Mouse (Mus musculus) limb, embryonic 15.5 days (tissue): Measurements from ENCODE around the gene Rnf128. TPM values are rescaled to one million over a fixed set of nuclear protein-coding genes. Genes with fewer than 3 reads are reported as not detected.
A peak's percentile ranks its signal among the peaks of the same experiment; 100 is the strongest.
"Not testable (repeated sequence)": the region's sequence is repeated elsewhere in the genome, so short reads cannot be mapped to it uniquely, and the experiment has no call there.

Source experiments
- ATAC-seq: fragments of 200-750 bp; cut with Nextera tagmentation; 2 replicates; pipeline ENCODE4 v1.8.0; 2017; ENCODE audit warnings: low read depth, moderate TSS enrichment; ENCODE audit not compliant: insufficient number of reproducible peaks, low FRiP score, low TSS enrichment
- H3K27ac ChIP-seq: fragments of 300-500 bp; sonication (generic); 2 replicates; pipeline ENCODE4 v1.5.1; 2015; ENCODE audit warnings: moderate library complexity, mild to moderate bottlenecking, inconsistent platforms
- H3K27me3 ChIP-seq: fragments of 300-500 bp; sonication (generic); 2 replicates; pipeline ENCODE4 v1.6.1; 2015; ENCODE audit warnings: inconsistent platforms
- H3K36me3 ChIP-seq: fragments of 300-500 bp; sonication (generic); 2 replicates; pipeline ENCODE4 v1.6.1; 2015; ENCODE audit warnings: inconsistent platforms
- H3K4me1 ChIP-seq: fragments of 300-500 bp; sonication (generic); 2 replicates; pipeline ENCODE4 v1.6.1; 2015; ENCODE audit warnings: inconsistent platforms
- H3K4me2 ChIP-seq: fragments of 300-500 bp; sonication (generic); 2 replicates; pipeline ENCODE4 v1.6.1; 2015; ENCODE audit warnings: mild to moderate bottlenecking, inconsistent platforms
- H3K4me3 ChIP-seq: fragments of 300-500 bp; sonication (generic); 2 replicates; pipeline ENCODE4 v1.5.1; 2015; ENCODE audit warnings: mild to moderate bottlenecking, inconsistent platforms
- H3K9ac ChIP-seq: fragments of 300-500 bp; sonication (generic); 2 replicates; pipeline ENCODE4 v1.6.1; 2015; ENCODE audit warnings: inconsistent platforms
- H3K9me3 ChIP-seq: fragments of 300-500 bp; sonication (generic); 2 replicates; pipeline ENCODE4 v1.6.1; 2016; ENCODE audit warnings: inconsistent platforms
- WGBS: fragments of 180-500 bp; shearing (Covaris S2); methylation state at CpG from one replicate; pipeline ENCODE4 v1.1.7; 2015; 5-methylcytosine and 5-hydroxymethylcytosine counted together
- polyA plus RNA-seq: library from polyadenylated mRNA; unstranded; fragments of >200 nt; fragmentation: Nextera tagmentation; extraction: Ambion mirVana; gene quantifications from 2 replicates; pipeline ENCODE4 v1.2.1, GENCODE M21; 2015

The Rnf128 gene
- polyA plus RNA-seq, 1 experiment from 2014 or later, result 9.7 TPM

DNA sequence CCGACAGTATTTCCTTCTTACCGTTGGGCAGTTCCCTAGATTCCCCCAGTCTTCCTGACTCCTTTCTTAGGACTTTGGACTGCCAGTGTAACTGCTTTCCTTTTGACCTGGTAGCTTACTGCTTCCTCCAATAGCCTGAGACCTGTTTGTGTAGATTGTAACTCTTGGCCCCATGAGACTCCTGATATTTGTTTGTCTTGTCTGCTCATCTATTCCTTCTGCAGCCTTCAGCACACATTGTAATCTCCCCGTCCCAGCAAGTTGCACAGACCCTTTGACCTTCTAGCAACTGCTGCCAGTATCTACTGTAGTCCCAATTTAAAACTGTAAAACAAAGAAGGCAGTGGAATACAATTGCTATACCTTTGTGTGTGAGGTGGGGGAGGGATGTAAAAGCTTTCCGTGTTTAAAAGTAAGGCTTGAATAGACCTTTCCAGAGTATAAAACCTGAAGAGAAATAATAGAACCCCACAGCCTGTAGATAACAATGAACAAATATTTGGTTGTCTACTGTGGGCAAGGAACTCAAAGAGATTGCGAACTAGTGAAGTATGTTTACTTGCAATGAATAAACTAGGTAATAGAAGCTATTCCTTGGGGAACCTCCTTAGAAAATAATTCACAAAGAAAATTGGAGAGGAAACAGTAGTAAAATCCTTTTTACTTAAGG is 726 bp upstream of the Rnf128 start:
- Histone ChIP-seq H3K4me1 (no peaks in the 10 kb centered on the region), H3K4me3 (no peak overlapping the region), H3K27ac (no peak overlapping the region), H3K27me3 (no peaks in the 10 kb centered on the region), H3K36me3 (no peaks in the 10 kb centered on the region), H3K9me3 (no peaks in the 10 kb centered on the region), H3K9ac (no peak overlapping the region), H3K4me2 (no peak overlapping the region)
- no peak for ATAC-seq
- WGBS, result 69% methylated on average over 5 of the region's 5 CpGs

DNA sequence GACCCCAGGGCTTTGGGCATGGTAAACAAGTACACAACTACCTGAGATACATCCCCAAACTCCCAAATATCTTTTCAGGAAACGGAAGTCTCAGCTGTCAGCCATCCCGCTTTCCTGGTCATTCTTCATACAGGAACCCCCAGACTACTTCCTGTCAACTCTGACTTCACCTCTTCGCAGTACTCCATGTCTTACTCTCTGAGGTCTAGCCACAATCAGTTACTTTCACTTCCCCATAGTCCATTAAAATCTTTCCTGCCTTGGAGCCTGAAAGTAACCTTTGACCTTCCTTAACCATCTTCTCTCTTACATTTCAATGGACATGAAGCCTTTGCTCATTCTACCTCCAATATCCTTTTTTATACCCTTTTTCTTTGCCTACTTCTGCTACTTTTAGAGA is 6.9 kb downstream of the Rnf128 start:
- no peak overlapping the region for H3K27ac ChIP-seq
- no peaks in the 10 kb centered on the region for H3K36me3 ChIP-seq
- 91% methylated on average over 3 of the region's 3 CpGs for WGBS
- no peaks in the 10 kb centered on the region for H3K4me1 ChIP-seq
- no peak overlapping the region for H3K4me2 ChIP-seq
- no peaks in the 10 kb centered on the region for H3K9me3 ChIP-seq
- H3K27me3 ChIP-seq, result peaks cover 3% of the 10 kb centered on the region; the same call in 1 of the 2 replicates
- no peak overlapping the region for H3K4me3 ChIP-seq
- ATAC-seq, result no peak
- H3K9ac ChIP-seq, result no peak overlapping the region

DNA sequence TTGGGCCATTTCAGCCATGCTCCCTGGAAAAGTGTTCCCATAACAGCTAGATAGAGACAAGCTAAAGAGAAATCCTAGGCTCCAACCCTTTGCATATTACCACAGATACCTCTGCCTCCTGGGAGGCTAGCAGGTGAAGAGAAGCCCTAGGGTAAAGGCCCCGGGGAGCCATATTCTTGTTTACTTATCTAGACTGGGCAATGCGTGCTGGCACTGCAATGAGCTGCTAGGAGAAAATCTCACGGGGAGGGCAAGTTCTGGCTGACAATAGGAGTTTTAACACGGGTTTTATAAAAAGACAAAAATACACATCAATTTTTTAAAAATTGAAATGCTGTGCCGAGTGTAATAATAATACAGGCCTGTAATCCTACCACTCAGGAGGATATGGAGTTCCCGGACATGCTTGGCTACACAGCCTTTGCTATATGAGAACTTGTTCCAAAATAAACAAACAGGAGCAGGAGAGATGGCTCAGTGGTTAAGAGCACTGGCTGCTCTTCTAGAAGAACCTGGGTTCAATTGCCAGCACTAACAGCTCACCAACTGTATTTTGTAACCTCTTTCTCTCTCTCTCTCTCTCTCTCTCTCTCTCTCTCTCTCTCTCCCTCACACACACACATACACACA is 15.6 kb downstream of the Rnf128 start:
- H3K27ac ChIP-seq, result no peak overlapping the region
- WGBS, result 69% methylated on average over 6 of the region's 6 CpGs
- H3K9me3 ChIP-seq, result no peaks in the 10 kb centered on the region
- H3K36me3 ChIP-seq, result no peaks in the 10 kb centered on the region
- ATAC-seq, result no peak
- H3K27me3 ChIP-seq, result no peaks in the 10 kb centered on the region; the same call in 1 of the 2 replicates
- H3K4me1 ChIP-seq, result no peaks in the 10 kb centered on the region
- H3K4me3 ChIP-seq, result no peak overlapping the region
- no peak overlapping the region for H3K9ac ChIP-seq
- H3K4me2 ChIP-seq, result no peak overlapping the region

DNA sequence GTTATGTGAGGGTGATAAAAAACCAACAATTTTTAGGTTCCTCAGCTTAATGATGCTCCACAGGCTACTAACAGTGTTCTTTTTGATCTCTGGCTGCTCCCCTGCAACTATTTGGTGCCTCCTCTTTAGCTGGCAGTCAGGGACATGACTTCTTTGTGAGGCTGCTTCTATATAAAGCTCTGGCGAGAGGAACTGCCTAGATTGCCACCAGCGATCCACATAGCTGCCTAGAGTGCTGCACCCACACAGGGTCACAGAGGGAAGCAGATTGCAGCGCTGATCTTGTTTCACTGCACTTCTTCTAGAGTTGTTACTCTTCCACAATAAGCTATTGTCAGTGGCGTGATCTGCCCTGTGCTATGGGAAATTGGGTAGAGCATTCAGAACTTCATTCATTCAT is 20.5 kb downstream of the Rnf128 start:
- no peaks in the 10 kb centered on the region for H3K36me3 ChIP-seq
- H3K27ac ChIP-seq, result no peak overlapping the region
- H3K4me1 ChIP-seq, result no peaks in the 10 kb centered on the region
- no peak overlapping the region for H3K4me2 ChIP-seq
- WGBS, result 55% methylated on average over 4 of the region's 4 CpGs
- H3K4me3 ChIP-seq, result no peak overlapping the region
- H3K9me3 ChIP-seq, result no peaks in the 10 kb centered on the region
- no peaks in the 10 kb centered on the region; the same call in 1 of the 2 replicates for H3K27me3 ChIP-seq
- ATAC-seq, result no peak
- H3K9ac ChIP-seq, result no peak overlapping the region

DNA sequence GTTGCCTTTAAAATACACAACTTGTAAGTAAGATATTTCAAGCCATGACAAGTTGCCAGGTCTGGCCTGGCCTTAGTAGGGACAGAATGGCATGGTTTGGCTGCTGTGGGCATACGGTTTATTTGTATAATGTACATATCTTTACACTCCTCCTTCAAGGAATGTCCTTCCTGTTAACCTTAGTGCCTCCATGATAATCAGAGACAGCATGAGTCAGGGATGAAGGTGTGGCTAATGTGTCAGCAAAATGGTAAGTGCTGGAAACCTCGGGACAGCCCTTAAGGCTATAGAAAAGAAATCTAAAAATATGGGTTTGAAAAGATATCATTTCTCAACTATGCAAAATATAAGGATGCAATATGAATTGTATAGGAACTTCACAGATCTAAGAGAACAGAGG is 23.6 kb downstream of the Rnf128 start:
- H3K36me3 ChIP-seq, H3K27me3 ChIP-seq, H3K4me2 ChIP-seq, ATAC-seq, H3K9me3 ChIP-seq, H3K4me1 ChIP-seq, H3K9ac ChIP-seq, H3K27ac ChIP-seq, H3K4me3 ChIP-seq: not testable (repeated sequence)
- 68% methylated on average over 2 of the region's 2 CpGs for WGBS

DNA sequence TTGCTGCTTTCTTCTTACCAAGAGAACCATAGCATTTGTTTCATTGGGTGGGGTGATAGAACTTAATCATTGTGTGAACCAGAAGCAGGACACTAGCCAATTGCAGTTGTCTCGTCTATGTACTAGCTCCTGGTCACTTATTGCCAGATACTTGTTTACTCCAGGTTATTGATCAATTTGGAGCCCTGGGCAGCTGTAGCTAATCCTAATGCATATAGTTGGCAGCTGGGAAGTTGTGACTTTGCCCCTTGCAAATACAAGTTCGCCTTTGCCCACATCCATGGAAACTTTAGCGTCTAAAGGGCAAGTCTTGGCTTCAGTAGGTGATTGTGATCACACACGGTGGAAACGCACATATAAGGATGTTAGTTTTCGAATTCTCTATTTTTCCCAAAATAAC is 33.3 kb downstream of the Rnf128 start:
- no peaks in the 10 kb centered on the region for H3K27me3 ChIP-seq
- no peak for ATAC-seq

DNA sequence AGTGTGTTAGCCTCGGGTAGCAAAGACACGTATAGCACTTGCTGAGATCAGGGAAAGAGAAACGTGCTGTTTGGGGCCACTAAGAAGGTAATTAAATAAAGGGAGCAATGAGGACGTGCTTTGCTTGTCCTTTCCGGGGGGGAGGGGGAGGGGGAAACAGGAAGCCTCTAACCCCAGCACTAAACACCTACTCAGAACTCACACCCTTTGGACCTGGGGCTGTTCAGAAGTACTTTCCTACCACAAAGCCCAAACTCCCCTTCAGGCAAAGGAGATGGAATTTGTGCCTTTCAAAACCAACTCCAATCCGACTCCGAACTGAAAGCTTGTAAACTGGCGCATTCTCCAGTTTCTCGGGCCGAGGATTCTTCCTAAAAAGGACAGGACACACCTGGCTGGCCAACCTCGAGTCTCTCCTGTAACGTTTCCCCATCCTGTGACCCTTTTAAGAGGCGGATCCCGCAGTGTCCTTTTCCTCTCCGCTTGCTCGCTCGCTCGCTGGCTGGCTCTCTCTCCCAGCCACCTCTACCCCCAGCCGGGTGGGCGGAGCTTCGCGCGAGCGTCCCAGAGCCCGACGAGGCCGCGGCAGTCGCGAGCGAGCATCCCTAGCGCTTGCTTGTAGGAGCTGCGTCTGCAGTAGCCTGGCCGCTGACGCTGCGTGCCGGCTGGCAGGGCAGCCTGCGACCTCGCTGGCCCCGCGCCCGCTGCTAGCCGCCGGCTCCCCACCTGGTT is 47.1 kb downstream of the Rnf128 start:
- Histone ChIP-seq H3K36me3 (no peaks in the 10 kb centered on the region), H3K4me2 (peak overlapping the region; percentile 78)
- WGBS, result 11% methylated on average over 44 of the region's 44 CpGs

More for the DNA sequence above, 33.3 kb downstream of the Rnf128 start:
- H3K9ac ChIP-seq, result no peak overlapping the region
- H3K27ac ChIP-seq, result no peak overlapping the region
- H3K4me3 ChIP-seq, result no peak overlapping the region
- no peaks in the 10 kb centered on the region for H3K9me3 ChIP-seq
- no peaks in the 10 kb centered on the region for H3K36me3 ChIP-seq
- no peaks in the 10 kb centered on the region for H3K4me1 ChIP-seq
- H3K4me2 ChIP-seq, result no peak overlapping the region
- WGBS, result 79% methylated on average over 6 of the region's 6 CpGs

DNA sequence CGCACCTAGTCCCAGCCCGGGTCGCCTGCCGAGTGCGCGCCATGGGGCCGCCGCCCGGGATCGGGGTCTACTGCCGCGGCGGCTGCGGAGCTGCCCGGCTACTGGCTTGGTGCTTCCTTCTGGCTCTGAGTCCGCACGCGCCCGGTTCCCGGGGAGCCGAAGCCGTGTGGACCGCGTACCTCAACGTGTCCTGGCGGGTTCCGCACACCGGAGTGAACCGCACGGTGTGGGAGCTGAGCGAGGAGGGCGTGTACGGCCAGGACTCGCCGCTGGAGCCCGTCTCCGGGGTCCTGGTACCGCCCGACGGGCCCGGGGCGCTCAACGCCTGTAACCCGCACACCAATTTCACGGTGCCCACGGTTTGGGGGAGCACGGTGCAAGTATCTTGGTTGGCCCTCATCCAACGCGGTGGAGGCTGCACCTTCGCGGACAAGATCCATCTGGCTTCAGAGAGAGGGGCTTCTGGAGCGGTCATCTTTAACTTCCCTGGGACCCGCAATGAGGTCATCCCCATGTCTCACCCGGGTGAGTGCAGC is 47.7 kb downstream of the Rnf128 start:
- H3K4me1 ChIP-seq, result no peaks in the 10 kb centered on the region
- WGBS, result 20% methylated on average over 54 of the region's 54 CpGs
- ATAC-seq, result peak; percentile 61
- no peak overlapping the region for H3K27ac ChIP-seq
- peaks cover 17% of the 10 kb centered on the region for H3K27me3 ChIP-seq
- H3K4me3 ChIP-seq, result peak overlapping the region; percentile 57
- no peaks in the 10 kb centered on the region for H3K9me3 ChIP-seq
- no peaks in the 10 kb centered on the region for H3K36me3 ChIP-seq
- H3K9ac ChIP-seq, result peak overlapping the region; percentile 29; the same call in 1 of the 2 replicates
- peak overlapping the region; percentile 78 for H3K4me2 ChIP-seq

More for the DNA sequence above, 47.1 kb downstream of the Rnf128 start:
- H3K27ac ChIP-seq, result no peak overlapping the region
- no peaks in the 10 kb centered on the region for H3K4me1 ChIP-seq
- peaks cover 17% of the 10 kb centered on the region for H3K27me3 ChIP-seq
- ATAC-seq, result peak; percentile 80
- H3K9ac ChIP-seq, result peak overlapping the region; percentile 29; the same call in 1 of the 2 replicates
- no peaks in the 10 kb centered on the region for H3K9me3 ChIP-seq
- peak overlapping the region; percentile 57 for H3K4me3 ChIP-seq

DNA sequence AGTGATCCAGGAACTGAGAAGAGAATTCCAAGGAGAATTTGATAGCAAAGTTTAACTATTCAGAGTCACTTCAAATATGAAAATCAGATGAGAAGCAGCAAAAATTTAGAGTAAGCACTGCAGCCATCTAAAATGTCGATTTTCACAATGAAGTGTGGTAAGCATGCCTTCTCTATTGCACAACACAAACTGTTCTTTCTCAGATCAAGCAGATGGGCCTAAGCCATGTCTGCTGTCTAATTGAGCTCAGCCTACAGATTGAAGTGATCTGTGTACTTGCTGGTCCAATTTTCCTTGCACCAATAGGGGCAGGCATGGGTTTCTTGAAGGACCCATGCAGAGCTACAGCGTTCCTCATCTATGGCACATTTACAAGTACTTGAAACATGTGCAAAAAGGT is 51.6 kb downstream of the Rnf128 start:
- Histone ChIP-seq H3K4me1 (no peaks in the 10 kb centered on the region), H3K36me3 (no peaks in the 10 kb centered on the region), H3K27me3 (peaks cover 13% of the 10 kb centered on the region), H3K9ac (no peak overlapping the region), H3K4me3 (no peak overlapping the region), H3K27ac (no peak overlapping the region), H3K9me3 (no peaks in the 10 kb centered on the region), H3K4me2 (no peak overlapping the region)
- no peak for ATAC-seq
- WGBS, result 77% methylated on average over 2 of the region's 2 CpGs

DNA sequence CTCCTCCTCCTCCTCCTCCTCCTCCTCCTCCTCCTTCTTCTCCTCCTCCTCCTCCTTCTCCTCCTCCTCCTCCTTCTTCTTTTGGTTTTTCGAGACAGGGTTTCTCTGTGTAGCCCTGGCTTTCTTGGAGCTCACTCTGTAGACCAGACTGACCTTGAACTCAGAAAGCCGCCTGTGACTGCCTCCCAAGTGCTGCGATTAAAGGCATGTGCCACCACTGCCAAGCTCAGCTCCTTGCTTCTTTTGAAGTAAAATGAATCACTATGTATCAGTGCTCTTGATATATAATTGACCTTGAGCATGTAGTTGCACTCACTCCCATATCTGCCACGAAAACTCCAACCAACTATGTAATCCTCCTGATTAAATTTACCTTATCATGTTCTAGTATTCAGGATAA is 59.0 kb downstream of the Rnf128 start:
- Histone ChIP-seq H3K9ac (no peak overlapping the region), H3K27ac (no peak overlapping the region), H3K4me2 (no peak overlapping the region), H3K9me3 (no peaks in the 10 kb centered on the region), H3K4me1 (no peaks in the 10 kb centered on the region), H3K27me3 (no peaks in the 10 kb centered on the region), H3K4me3 (no peak overlapping the region), H3K36me3 (no peaks in the 10 kb centered on the region)
- 85% methylated on average over 3 of the region's 4 CpGs for WGBS
- no peak for ATAC-seq

DNA sequence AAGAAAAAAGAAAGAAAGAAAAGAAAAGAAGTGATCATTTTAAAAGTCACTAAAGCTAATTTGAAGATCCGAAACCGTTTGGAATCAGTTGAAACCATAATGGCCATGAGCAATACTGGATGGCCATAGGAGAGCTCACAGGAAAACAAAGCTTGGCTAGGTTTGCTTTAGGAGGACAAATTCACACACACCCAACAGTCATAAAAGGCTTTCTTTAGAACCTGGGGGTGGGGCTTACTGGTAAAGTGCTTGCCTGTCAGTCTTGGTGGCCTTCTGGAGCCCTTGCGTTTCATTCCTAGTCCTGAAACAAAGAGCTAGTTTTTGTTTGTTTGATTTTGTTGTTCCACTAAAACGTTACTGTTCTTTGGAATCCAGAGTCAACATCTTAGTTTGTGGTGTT is 71.6 kb downstream of the Rnf128 start:
- H3K4me1 ChIP-seq, result no peaks in the 10 kb centered on the region
- no peaks in the 10 kb centered on the region for H3K9me3 ChIP-seq
- H3K27ac ChIP-seq, result no peak overlapping the region
- no peak for ATAC-seq
- no peak overlapping the region for H3K9ac ChIP-seq
- no peak overlapping the region for H3K4me2 ChIP-seq
- H3K4me3 ChIP-seq, result no peak overlapping the region
- 0 out of 2 replicates have a peak, but pooled peaks cover 4% of the 10 kb centered on the region for H3K27me3 ChIP-seq
- 62% methylated on average over 4 of the region's 4 CpGs for WGBS
- no peaks in the 10 kb centered on the region for H3K36me3 ChIP-seq

DNA sequence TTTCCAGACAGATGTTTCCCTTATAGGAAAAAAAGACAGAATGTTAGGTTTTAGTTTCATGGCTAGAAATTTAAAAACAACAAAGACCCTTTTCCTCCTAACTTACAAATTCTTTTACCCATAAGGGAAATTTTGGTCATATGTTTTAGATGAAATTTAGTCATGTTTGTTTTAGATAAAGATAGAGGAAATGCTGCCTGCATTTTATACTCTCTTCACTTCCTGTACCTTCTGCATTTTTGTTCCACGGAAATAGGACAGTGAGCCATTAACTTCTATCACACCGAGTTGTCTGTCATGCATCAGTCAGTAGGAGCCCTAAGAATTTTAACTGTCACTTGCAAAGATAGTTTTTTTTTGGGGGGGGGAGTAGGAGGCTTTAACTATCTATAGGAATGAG is 76.6 kb downstream of the Rnf128 start:
- H3K9ac ChIP-seq, result no peak overlapping the region
- H3K4me1 ChIP-seq, result no peaks in the 10 kb centered on the region
- ATAC-seq, result no peak
- H3K9me3 ChIP-seq, result no peaks in the 10 kb centered on the region
- H3K4me2 ChIP-seq, result no peak overlapping the region
- H3K27ac ChIP-seq, result no peak overlapping the region
- no peaks in the 10 kb centered on the region for H3K36me3 ChIP-seq
- 64% methylated on average over 2 of the region's 2 CpGs for WGBS
- H3K4me3 ChIP-seq, result no peak overlapping the region
- H3K27me3 ChIP-seq, result no peaks in the 10 kb centered on the region
